In the genomic region with DNA sequence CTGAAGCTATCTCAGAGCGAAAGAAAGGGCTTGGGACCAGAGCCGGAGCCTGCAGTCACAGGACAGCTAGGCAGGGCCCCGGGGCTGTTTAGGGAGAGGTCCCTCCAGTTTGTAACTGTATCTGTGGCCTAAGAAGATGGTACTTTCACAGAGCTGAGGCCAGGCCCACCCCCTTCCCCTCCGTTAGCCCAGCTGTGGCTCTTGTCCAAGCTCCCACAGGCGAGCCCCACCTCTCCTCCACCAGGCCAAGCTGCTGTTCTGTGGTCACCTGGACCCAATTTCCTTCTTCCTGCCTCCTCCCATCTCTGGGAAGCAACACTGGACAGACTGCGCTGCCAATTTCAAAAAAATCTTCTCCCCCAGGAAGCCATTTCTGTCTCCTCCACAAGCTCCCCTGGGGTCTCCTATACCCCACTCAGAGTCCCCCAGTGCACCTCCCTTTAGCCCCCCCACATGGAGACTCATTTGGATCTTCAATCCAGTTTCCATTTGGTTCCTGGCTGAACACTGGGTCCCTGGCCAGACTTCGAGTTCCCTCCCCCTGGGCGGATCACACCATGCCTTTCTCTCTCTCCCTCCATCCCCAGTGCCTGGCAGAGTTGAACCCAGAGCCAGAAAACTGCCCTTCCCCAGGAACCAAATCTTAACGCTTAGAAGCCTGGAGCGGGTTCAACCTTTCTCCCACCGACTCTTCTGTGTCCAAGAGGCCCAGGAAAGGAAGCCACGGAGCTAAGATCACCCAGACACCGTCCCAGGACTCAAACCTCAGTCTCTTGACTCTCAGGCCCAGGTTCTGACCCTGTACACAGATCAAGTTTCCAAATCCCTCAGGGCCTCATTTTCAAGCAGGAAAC, we compare ENCODE assay signal across 9 mouse cellular contexts. TPM values are rescaled to one million over a fixed set of nuclear protein-coding genes. Genes with fewer than 3 reads are reported as not detected.
DNase-seq lines count a peak whose midpoint lies in the region; ATAC-seq and TF ChIP-seq lines count a peak whose summit lies in the region.
"Had no signal": no experiment of that assay in that cellular context is flagged by ENCODE, and none has a peak within 500 bp of the region (broad histone marks: within the 10 kb centered on the region; RNA-seq: fewer than 3 reads in every experiment).

No protein-coding gene starts in this region.

- ATAC-seq in kidney, embryonic 14.5 days (ENCODE audit: low FRiP score, low TSS enrichment): no peak
- ATAC-seq: Patski had no signal

- H3K9ac ChIP-seq in kidney, embryonic 14.5 days (ENCODE audit: low read depth, low read length): no peak overlapping the region

- H3K27me3 ChIP-seq in kidney, embryonic 14.5 days (ENCODE audit: control insufficient read depth, insufficient read depth, low read length): no peaks in the 10 kb centered on the region
- no peaks in the 10 kb centered on the region for H3K27me3 ChIP-seq in kidney, adult 2 months (replicated peaks; ENCODE audit: control insufficient read depth, insufficient read depth, low read length)
- H3K27me3 ChIP-seq in heart, embryonic 10.5 days (ENCODE audit: insufficient read depth, poor library complexity, severe bottlenecking): no peaks in the 10 kb centered on the region
- no peaks in the 10 kb centered on the region for H3K27me3 ChIP-seq in thymus, adult 2 months (ENCODE audit: control insufficient read depth, insufficient read depth, low read length)
- H3K27me3 ChIP-seq: Patski had no signal

- no peak overlapping the region for H3K4me3 ChIP-seq in kidney, embryonic 14.5 days (ENCODE audit: low read length)
- no peak overlapping the region for H3K4me3 ChIP-seq in kidney, adult 2 months (ENCODE audit: insufficient read depth, low read depth, low read length)
- H3K4me3 ChIP-seq in heart, embryonic 10.5 days: no peak overlapping the region
- no peak overlapping the region for H3K4me3 ChIP-seq in thymus, adult 2 months (ENCODE audit: control insufficient read depth, insufficient read depth, low read length)

- 46% methylated on average over 13 of the region's 13 CpGs for WGBS in kidney, embryonic 14.5 days
- 69% methylated on average over 13 of the region's 13 CpGs for WGBS in kidney, adult 2 months
- WGBS in heart, embryonic 10.5 days: 70% methylated on average over 13 of the region's 13 CpGs
- WGBS in thymus, adult 2 months: 87% methylated on average over 13 of the region's 13 CpGs

- H3K27ac ChIP-seq in kidney, embryonic 14.5 days (ENCODE audit: low read depth, low read length): peak overlapping the region; percentile 3; the same call in 1 of the 2 replicates
- no peak overlapping the region for H3K27ac ChIP-seq in kidney, adult 2 months (ENCODE audit: insufficient read depth, low read depth, low read length)
- peak overlapping the region; percentile 53 for H3K27ac ChIP-seq in heart, embryonic 10.5 days
- H3K27ac ChIP-seq in thymus, adult 2 months (ENCODE audit: control insufficient read depth, insufficient read depth, low read length): no peak overlapping the region; the same call in 1 of the 2 replicates

- no peak overlapping the region for H3K4me2 ChIP-seq in kidney, embryonic 14.5 days (replicated peaks; ENCODE audit: low read depth, low read length)

- no peak for TF ChIP-seq POLR2A in kidney, adult 2 months (IDR thresholded peaks at IDR 0.05; ENCODE audit: low read depth, low read length)
- no peak for TF ChIP-seq POLR2A in thymus, adult 2 months (IDR thresholded peaks at IDR 0.05; ENCODE audit: control insufficient read depth, extremely low read depth, insufficient read depth, low read length, poor library complexity)

- no peaks in the 10 kb centered on the region for H3K36me3 ChIP-seq in kidney, embryonic 14.5 days (ENCODE audit: control insufficient read depth, insufficient read depth, low read length)
- H3K36me3 ChIP-seq in kidney, adult 2 months (ENCODE audit: control insufficient read depth, insufficient read depth, low read length): no peaks in the 10 kb centered on the region
- H3K36me3 ChIP-seq in heart, embryonic 10.5 days: 0 out of 2 replicates have a peak, but pooled peaks cover 4% of the 10 kb centered on the region
- H3K36me3 ChIP-seq in thymus, adult 2 months (ENCODE audit: control insufficient read depth, insufficient read depth, low read length): no peaks in the 10 kb centered on the region

- no peak for DNase-seq in kidney, adult 2 months
- DNase-seq in NIH3T3 (ENCODE audit: low read depth): peak; percentile 79
- peak; percentile 71 for DNase-seq in heart, embryonic 10.5 days (ENCODE audit: low spot score)
- peak; percentile 60 for DNase-seq in lung, postnatal 14 days
- DNase-seq in thymus, postnatal 10 days (ENCODE audit: low spot score in 2 of 2): no peak
- no peak for DNase-seq in thymus, postnatal 14 days
- DNase-seq in thymus, adult 2 months: no peak

- no peaks in the 10 kb centered on the region for H3K9me3 ChIP-seq in kidney, embryonic 14.5 days (ENCODE audit: control insufficient read depth, low read length)
- no peaks in the 10 kb centered on the region for H3K9me3 ChIP-seq in heart, embryonic 10.5 days

- peaks cover 19% of the 10 kb centered on the region for H3K4me1 ChIP-seq in kidney, embryonic 14.5 days (ENCODE audit: control insufficient read depth, insufficient read depth, low read length)
- H3K4me1 ChIP-seq in kidney, adult 2 months (ENCODE audit: control insufficient read depth, insufficient read depth, low read length): no peaks in the 10 kb centered on the region
- H3K4me1 ChIP-seq in heart, embryonic 10.5 days: peaks cover 34% of the 10 kb centered on the region
- peaks cover 16% of the 10 kb centered on the region for H3K4me1 ChIP-seq in thymus, adult 2 months (replicated peaks; ENCODE audit: control insufficient read depth, insufficient read depth, low read length)

- TF ChIP-seq CTCF in kidney, adult 2 months (conservative IDR thresholded peaks at IDR 0.05; ENCODE audit: insufficient read depth, insufficient read length, low read depth, low read length): no peak
- TF ChIP-seq CTCF in thymus, adult 2 months (IDR thresholded peaks at IDR 0.05; ENCODE audit: borderline replicate concordance, control insufficient read depth, extremely low read depth, insufficient read depth, low read length, poor library complexity): no peak

RNA-seq across cellular contexts. Expression of a gene that starts 21.6 kb away (rescaled TPM):
- polyA plus RNA-seq in kidney, embryonic 14.5 days (2014; fragmentation: Nextera tagmentation; extraction: Ambion mirVana): 103 and 143 TPM in 2 replicates
- polyA plus RNA-seq in kidney, adult 2 months (2012; rRNA removed): 37.0 and 45.7 TPM in 2 replicates
- polyA plus RNA-seq in heart, embryonic 10.5 days (2016; fragmentation: Nextera tagmentation; extraction: Ambion mirVana): 51.1 and 58.5 TPM in 2 replicates
- 163 and 186 TPM in 2 replicates for polyA plus RNA-seq in thymus, adult 2 months (2012; rRNA removed)

Comparison
In these comparisons a context has a peak if more than half of its experiments do, and no peak if none do; other contexts are left out.
1. H3K27ac ChIP-seq: peak in kidney, embryonic 14.5 days (single experiment) and heart, embryonic 10.5 days (single experiment); none in kidney, adult 2 months (single experiment) and thymus, adult 2 months (single experiment).
2. DNase-seq: peak in NIH3T3 (single experiment), heart, embryonic 10.5 days (single experiment) and lung, postnatal 14 days (single experiment); none in kidney, adult 2 months (single experiment), thymus, postnatal 10 days (0 of 2), thymus, postnatal 14 days (single experiment) and thymus, adult 2 months (single experiment).